Mouse (Mus musculus): ENCODE results near the gene Prss56. TPM values are rescaled to one million over a fixed set of nuclear protein-coding genes. Genes with fewer than 3 reads are reported as not detected.
A peak's percentile ranks its signal among the peaks of the same experiment; 100 is the strongest.

Prss56 gene
- polyA plus RNA-seq, 1 experiment from 2014 or later, result not detected

GRCm38 (mm10) chr1:87156199-87156587, 26.9 kb upstream of the Prss56 start, which contains the start of gene Ecel1:
Gene Ecel1 (minus strand): TSS chr1:87156521.
- Histone ChIP-seq H3K27me3 (ENCODE audit: control insufficient read depth, insufficient read depth, low read length) (peaks cover 76% of the 10 kb centered on the region), H3K27ac (ENCODE audit: low read length) (no peak within 1 kb of the TSS), H3K9me3 (replicated peaks; ENCODE audit: control insufficient read depth, low read length) (no peaks in the 10 kb centered on the region), H3K9ac (ENCODE audit: low read length) (no peak within 1 kb of the TSS), H3K4me3 (replicated peaks; ENCODE audit: low read length) (peak within 1 kb of the TSS; percentile 38), H3K4me2 (ENCODE audit: low read depth, low read length) (peak within 1 kb of the TSS; percentile 52), H3K4me1 (ENCODE audit: control insufficient read depth, insufficient read depth, low read length) (no peaks in the 10 kb centered on the region; the same call in 1 of the 2 replicates), H3K36me3 (ENCODE audit: control insufficient read depth, insufficient read depth, low read length) (no peaks in the 10 kb centered on the region)
- ATAC-seq (ENCODE audit: insufficient read depth, low FRiP score), result no peak
- 2% methylated on average over 12 of the region's 12 CpGs for WGBS

GRCm38 (mm10) chr1:87159396-87159795, 23.7 kb upstream of the Prss56 start:
- H3K27me3 ChIP-seq (ENCODE audit: control insufficient read depth, insufficient read depth, low read length), result peaks cover 47% of the 10 kb centered on the region
- H3K9me3 ChIP-seq (replicated peaks; ENCODE audit: control insufficient read depth, low read length), result no peaks in the 10 kb centered on the region
- no peak overlapping the region for H3K9ac ChIP-seq (ENCODE audit: low read length)
- H3K4me1 ChIP-seq (ENCODE audit: control insufficient read depth, insufficient read depth, low read length), result no peaks in the 10 kb centered on the region; the same call in 1 of the 2 replicates
- ATAC-seq (ENCODE audit: insufficient read depth, low FRiP score), result no peak
- no peak overlapping the region for H3K4me3 ChIP-seq (replicated peaks; ENCODE audit: low read length)
- 82% methylated on average over 3 of the region's 3 CpGs for whole genome bisulfite sequencing
- no peak overlapping the region for H3K27ac ChIP-seq (ENCODE audit: low read length)
- H3K36me3 ChIP-seq (ENCODE audit: control insufficient read depth, insufficient read depth, low read length), result no peaks in the 10 kb centered on the region
- no peak overlapping the region for H3K4me2 ChIP-seq (ENCODE audit: low read depth, low read length)

GRCm38 (mm10) chr1:87164164-87164795, 18.8 kb upstream of the Prss56 start:
- Histone ChIP-seq H3K27ac (ENCODE audit: low read length) (no peak overlapping the region), H3K9ac (ENCODE audit: low read length) (no peak overlapping the region), H3K4me3 (replicated peaks; ENCODE audit: low read length) (no peak overlapping the region), H3K4me1 (ENCODE audit: control insufficient read depth, insufficient read depth, low read length) (no peaks in the 10 kb centered on the region), H3K27me3 (ENCODE audit: control insufficient read depth, insufficient read depth, low read length) (peaks cover 10% of the 10 kb centered on the region), H3K4me2 (ENCODE audit: low read depth, low read length) (no peak overlapping the region), H3K36me3 (ENCODE audit: control insufficient read depth, insufficient read depth, low read length) (no peaks in the 10 kb centered on the region), H3K9me3 (replicated peaks; ENCODE audit: control insufficient read depth, low read length) (no peaks in the 10 kb centered on the region)
- 21% methylated on average over 11 of the region's 11 CpGs for WGBS
- no peak for ATAC-seq (ENCODE audit: insufficient read depth, low FRiP score)

DNA sequence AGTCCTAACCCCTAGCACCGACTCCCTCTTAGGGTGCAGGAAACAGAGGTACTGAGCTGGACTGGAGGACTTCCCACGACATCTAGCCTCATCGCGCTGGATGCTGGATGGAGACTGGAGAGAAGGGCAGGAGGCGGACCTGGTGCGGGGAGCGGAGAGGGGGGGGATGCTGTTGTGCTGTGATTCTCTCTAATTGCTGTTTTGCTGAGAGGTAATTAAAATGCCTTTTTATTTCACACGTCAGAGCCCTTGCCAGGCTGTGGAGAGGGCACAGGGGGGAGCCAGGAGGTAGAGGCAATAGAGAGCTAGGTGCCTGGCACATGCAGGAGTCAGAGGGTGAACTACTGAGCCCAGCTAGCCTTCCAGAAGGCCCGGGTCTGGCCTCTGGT, 18.3 kb upstream of the Prss56 start:
- Histone ChIP-seq H3K4me1 (ENCODE audit: control insufficient read depth, insufficient read depth, low read length) (no peaks in the 10 kb centered on the region), H3K4me3 (replicated peaks; ENCODE audit: low read length) (no peak overlapping the region), H3K9me3 (replicated peaks; ENCODE audit: control insufficient read depth, low read length) (no peaks in the 10 kb centered on the region), H3K27me3 (ENCODE audit: control insufficient read depth, insufficient read depth, low read length) (peaks cover 11% of the 10 kb centered on the region), H3K27ac (ENCODE audit: low read length) (no peak overlapping the region), H3K4me2 (ENCODE audit: low read depth, low read length) (no peak overlapping the region), H3K9ac (ENCODE audit: low read length) (no peak overlapping the region), H3K36me3 (ENCODE audit: control insufficient read depth, insufficient read depth, low read length) (no peaks in the 10 kb centered on the region)
- WGBS, result 53% methylated on average over 9 of the region's 9 CpGs
- ATAC-seq (ENCODE audit: insufficient read depth, low FRiP score), result no peak

DNA sequence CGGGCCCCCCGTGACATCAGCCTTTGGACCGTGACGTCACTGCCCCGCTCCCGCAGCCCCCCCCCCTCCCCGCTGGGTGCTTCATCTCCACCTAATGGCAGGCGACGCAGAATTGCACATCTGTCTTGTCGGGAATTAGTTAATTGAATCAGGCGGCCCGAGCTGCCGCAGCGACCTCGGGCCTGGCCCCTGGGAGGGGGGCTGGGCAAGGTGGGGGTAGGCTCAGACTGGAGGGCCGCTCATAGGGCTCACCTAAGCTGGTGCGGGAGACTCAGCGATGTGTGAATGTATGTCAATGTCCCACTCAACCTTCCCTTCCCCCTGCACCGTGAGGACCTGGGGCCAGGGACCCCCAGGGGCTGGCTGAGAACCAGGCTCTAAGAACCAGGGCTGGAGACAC, 12.7 kb upstream of the Prss56 start:
- Histone ChIP-seq H3K9me3 (replicated peaks; ENCODE audit: control insufficient read depth, low read length) (no peaks in the 10 kb centered on the region), H3K4me1 (ENCODE audit: control insufficient read depth, insufficient read depth, low read length) (peaks cover 4% of the 10 kb centered on the region; the same call in 1 of the 2 replicates), H3K4me3 (replicated peaks; ENCODE audit: low read length) (no peak overlapping the region), H3K9ac (ENCODE audit: low read length) (no peak overlapping the region), H3K27ac (ENCODE audit: low read length) (no peak overlapping the region), H3K27me3 (ENCODE audit: control insufficient read depth, insufficient read depth, low read length) (peaks cover 16% of the 10 kb centered on the region), H3K4me2 (ENCODE audit: low read depth, low read length) (no peak overlapping the region), H3K36me3 (ENCODE audit: control insufficient read depth, insufficient read depth, low read length) (no peaks in the 10 kb centered on the region)
- ATAC-seq (ENCODE audit: insufficient read depth, low FRiP score), result no peak
- WGBS, result 13% methylated on average over 18 of the region's 19 CpGs

DNA sequence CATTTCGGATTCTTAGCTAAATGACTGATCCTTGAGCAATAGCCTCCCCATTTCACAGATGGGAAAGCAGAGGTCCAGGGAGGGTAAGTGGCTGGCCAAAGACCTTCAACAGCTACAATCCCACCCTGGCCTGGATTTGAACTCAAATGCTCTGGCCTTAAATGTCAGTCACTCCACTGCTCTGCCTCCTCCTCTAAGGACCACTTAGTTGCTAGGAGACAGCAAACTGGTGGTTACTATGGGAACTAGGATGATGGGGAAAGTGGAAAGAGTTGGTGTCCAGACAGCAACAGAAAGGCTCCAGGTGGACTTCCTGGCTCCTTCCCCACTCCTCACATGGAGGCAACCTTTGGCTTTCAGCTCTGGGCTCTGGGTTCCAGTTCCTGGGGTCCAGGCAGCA, 11.8 kb upstream of the Prss56 start:
- no peaks in the 10 kb centered on the region for H3K36me3 ChIP-seq (ENCODE audit: control insufficient read depth, insufficient read depth, low read length)
- H3K27ac ChIP-seq (ENCODE audit: low read length), result no peak overlapping the region
- H3K4me3 ChIP-seq (replicated peaks; ENCODE audit: low read length), result no peak overlapping the region
- H3K9me3 ChIP-seq (replicated peaks; ENCODE audit: control insufficient read depth, low read length), result no peaks in the 10 kb centered on the region
- H3K27me3 ChIP-seq (ENCODE audit: control insufficient read depth, insufficient read depth, low read length), result peaks cover 16% of the 10 kb centered on the region
- ATAC-seq (ENCODE audit: insufficient read depth, low FRiP score), result no peak
- 84% methylated on average over 1 of the region's 1 CpGs for WGBS
- H3K4me2 ChIP-seq (ENCODE audit: low read depth, low read length), result no peak overlapping the region
- no peak overlapping the region for H3K9ac ChIP-seq (ENCODE audit: low read length)
- H3K4me1 ChIP-seq (ENCODE audit: control insufficient read depth, insufficient read depth, low read length), result peaks cover 11% of the 10 kb centered on the region

- no peak for ATAC-seq (ENCODE audit: insufficient read depth, low FRiP score)
- Histone ChIP-seq H3K4me1 (ENCODE audit: control insufficient read depth, insufficient read depth, low read length) (peaks cover 11% of the 10 kb centered on the region), H3K27me3 (ENCODE audit: control insufficient read depth, insufficient read depth, low read length) (peaks cover 16% of the 10 kb centered on the region), H3K36me3 (ENCODE audit: control insufficient read depth, insufficient read depth, low read length) (no peaks in the 10 kb centered on the region), H3K4me2 (ENCODE audit: low read depth, low read length) (no peak overlapping the region), H3K4me3 (replicated peaks; ENCODE audit: low read length) (no peak overlapping the region), H3K27ac (ENCODE audit: low read length) (no peak overlapping the region), H3K9ac (ENCODE audit: low read length) (no peak overlapping the region), H3K9me3 (replicated peaks; ENCODE audit: control insufficient read depth, low read length) (no peaks in the 10 kb centered on the region)
- WGBS, result 38% methylated on average over 9 of the region's 9 CpGs
Measured at GRCm38 (mm10) chr1:87172316-87172715, 10.8 kb upstream of the Prss56 start.

- Histone ChIP-seq H3K27me3 (ENCODE audit: control insufficient read depth, insufficient read depth, low read length) (peaks cover 16% of the 10 kb centered on the region; the same call in 1 of the 2 replicates), H3K27ac (ENCODE audit: low read length) (no peak overlapping the region), H3K4me2 (ENCODE audit: low read depth, low read length) (no peak overlapping the region), H3K4me1 (ENCODE audit: control insufficient read depth, insufficient read depth, low read length) (peaks cover 11% of the 10 kb centered on the region), H3K36me3 (ENCODE audit: control insufficient read depth, insufficient read depth, low read length) (no peaks in the 10 kb centered on the region), H3K4me3 (replicated peaks; ENCODE audit: low read length) (no peak overlapping the region), H3K9ac (ENCODE audit: low read length) (0 out of 2 replicates have a peak overlapping the region, but pooled peaks have one; percentile 11), H3K9me3 (replicated peaks; ENCODE audit: control insufficient read depth, low read length) (no peaks in the 10 kb centered on the region)
- ATAC-seq (ENCODE audit: insufficient read depth, low FRiP score), result no peak
- 27% methylated on average over 28 of the region's 28 CpGs for WGBS
Measured at GRCm38 (mm10) chr1:87174006-87174955, 8.8 kb upstream of the Prss56 start.

DNA sequence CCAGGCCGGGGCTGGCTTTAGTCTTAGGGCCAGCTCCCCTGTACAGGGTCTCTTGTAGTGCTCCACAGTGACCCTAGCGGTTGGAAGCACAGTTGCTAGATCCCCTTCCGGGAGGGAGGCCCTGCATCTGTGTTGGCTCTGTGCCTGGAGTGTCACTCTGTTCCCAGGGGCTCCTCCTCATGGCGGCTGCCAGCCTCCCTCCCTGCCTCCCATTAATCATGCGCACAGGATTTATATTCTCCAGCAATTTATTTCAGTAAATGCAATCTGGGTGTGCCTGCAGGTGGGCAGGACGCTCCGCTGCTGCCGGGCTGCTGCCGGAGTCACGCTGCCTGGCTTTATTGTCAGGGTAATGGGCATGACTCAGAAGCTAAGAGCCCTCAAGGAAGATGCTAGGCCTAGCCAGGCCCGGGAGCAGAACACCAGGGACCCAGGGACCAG, 7.2 kb upstream of the Prss56 start:
- Histone ChIP-seq H3K9ac (ENCODE audit: low read length) (no peak overlapping the region), H3K9me3 (replicated peaks; ENCODE audit: control insufficient read depth, low read length) (no peaks in the 10 kb centered on the region), H3K4me1 (ENCODE audit: control insufficient read depth, insufficient read depth, low read length) (peaks cover 7% of the 10 kb centered on the region), H3K4me2 (ENCODE audit: low read depth, low read length) (no peak overlapping the region), H3K27ac (ENCODE audit: low read length) (no peak overlapping the region), H3K36me3 (ENCODE audit: control insufficient read depth, insufficient read depth, low read length) (no peaks in the 10 kb centered on the region), H3K4me3 (replicated peaks; ENCODE audit: low read length) (no peak overlapping the region), H3K27me3 (ENCODE audit: control insufficient read depth, insufficient read depth, low read length) (0 out of 2 replicates have a peak, but pooled peaks cover 6% of the 10 kb centered on the region)
- WGBS, result 10% methylated on average over 11 of the region's 11 CpGs
- ATAC-seq (ENCODE audit: insufficient read depth, low FRiP score), result peak; percentile 83

Data from stomach, embryonic 16.5 days (tissue).